Mouse (Mus musculus): ENCODE measurements around the gene Inpp5k.

DNA sequence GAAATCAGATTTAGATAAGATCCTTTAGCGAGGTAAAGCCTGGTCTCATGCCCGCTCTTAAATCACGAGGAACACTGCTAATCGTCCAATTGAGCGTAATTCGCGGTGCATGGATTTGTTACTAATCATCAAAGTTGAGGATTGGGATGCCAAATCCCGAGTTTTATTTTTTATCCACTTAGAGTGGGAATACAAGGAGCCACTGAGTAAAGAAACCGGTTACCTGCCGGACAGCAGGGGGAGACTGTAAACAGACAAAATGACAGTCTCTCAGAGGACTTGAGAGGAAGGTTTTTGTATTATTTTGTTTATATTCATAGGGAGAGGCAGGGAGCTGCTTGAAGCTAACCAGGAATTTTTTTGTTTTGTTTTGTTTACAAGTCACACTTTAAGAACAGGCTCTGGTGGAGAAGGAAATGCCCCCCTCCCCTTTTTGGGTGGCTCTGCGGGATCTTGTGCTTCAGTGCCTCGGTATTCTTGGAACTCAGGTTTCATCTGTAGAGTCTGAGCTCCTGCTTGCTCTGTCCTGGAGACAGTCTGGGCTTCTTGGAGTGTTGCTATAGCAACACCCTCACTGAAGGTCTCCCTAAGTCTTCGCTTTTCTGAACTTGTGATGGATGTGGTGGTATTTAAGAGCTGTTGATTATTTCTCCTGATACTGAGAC, 905 bp downstream of the Inpp5k start:
- TF ChIP-seq CTCF (IDR thresholded peaks at IDR 0.05; ENCODE audit: low read depth), result peak; percentile 45
- no peak for TF ChIP-seq EP300 (IDR thresholded peaks at IDR 0.05; ENCODE audit: low read depth)

All from heart, postnatal 0 days (tissue).